Mouse (Mus musculus) frontal cortex, postnatal 10 days (tissue): ENCODE data around the gene Plxnb2.

ENCODE experiments used
- DNase-seq, 2 experiments: peaks; one replicate each; pipeline ENCODE4 v3.0.0; 2022; ENCODE audit warnings: low spot score in 2 of 2, mixed read lengths in 1 of 2

Gene Plxnb2

GRCm38 (mm10) chr15:89180571-89181229 is at the start of gene Plxnb2:
Gene Plxnb2 (minus strand): TSS chr15:89180788.
- DNase-seq: peak; percentile 80 to 82

GRCm38 (mm10) chr15:89215611-89216233 is 35.1 kb upstream of the Plxnb2 start:
- no peak for DNase-seq

- no peak for DNase-seq
Observed at GRCm38 (mm10) chr15:89214953-89215352, 34.4 kb upstream of the Plxnb2 start.

GRCm38 (mm10) chr15:89213517-89213916 is 32.9 kb upstream of the Plxnb2 start:
- DNase-seq: no peak

GRCm38 (mm10) chr15:89212495-89212894 is 31.9 kb upstream of the Plxnb2 start:
- no peak for DNase-seq

- DNase-seq: no peak
Observed at GRCm38 (mm10) chr15:89211716-89212461, 31.3 kb upstream of the Plxnb2 start.

GRCm38 (mm10) chr15:89210915-89211715 is 30.5 kb upstream of the Plxnb2 start, which contains the start of gene Ppp6r2:
Gene Ppp6r2 (plus strand): TSS chr15:89211553.
- peak; percentile 77 to 79 for DNase-seq

- peak; percentile 64 to 80 for DNase-seq
Observed at GRCm38 (mm10) chr15:89209886-89210761, 29.5 kb upstream of the Plxnb2 start.

GRCm38 (mm10) chr15:89207457-89207856 is 26.9 kb upstream of the Plxnb2 start:
- no peak for DNase-seq

GRCm38 (mm10) chr15:89197056-89197455 is 16.5 kb upstream of the Plxnb2 start:
- no peak for DNase-seq

GRCm38 (mm10) chr15:89196313-89196706 is 15.7 kb upstream of the Plxnb2 start, which contains the start of gene Dennd6b:
Gene Dennd6b (minus strand): TSS chr15:89196496.
- DNase-seq: peak; percentile 94 to 95

- DNase-seq: peak; percentile 86 to 90
Observed at GRCm38 (mm10) chr15:89195690-89196312, 15.2 kb upstream of the Plxnb2 start.

GRCm38 (mm10) chr15:89195261-89195681 is 14.7 kb upstream of the Plxnb2 start:
- DNase-seq: no peak

GRCm38 (mm10) chr15:89184937-89185227 is 4.3 kb upstream of the Plxnb2 start:
- no peak for DNase-seq

GRCm38 (mm10) chr15:89184141-89184936 is 3.8 kb upstream of the Plxnb2 start:
- peak in 1 of 2 experiments; percentile 11 for DNase-seq

GRCm38 (mm10) chr15:89182842-89183241 is 2.3 kb upstream of the Plxnb2 start:
- peak in 1 of 2 experiments; percentile 14 for DNase-seq

- peak in 1 of 2 experiments; percentile 51 for DNase-seq
Observed at GRCm38 (mm10) chr15:89182328-89182741, 1.7 kb upstream of the Plxnb2 start.

GRCm38 (mm10) chr15:89181561-89182270 is 1.1 kb upstream of the Plxnb2 start:
- peak in 1 of 2 experiments; percentile 14 for DNase-seq

- no peak for DNase-seq
Observed at GRCm38 (mm10) chr15:89180081-89180541, 477 bp downstream of the Plxnb2 start.
